Mouse (Mus musculus): ENCODE measurements around the gene Eftud2.

DNA sequence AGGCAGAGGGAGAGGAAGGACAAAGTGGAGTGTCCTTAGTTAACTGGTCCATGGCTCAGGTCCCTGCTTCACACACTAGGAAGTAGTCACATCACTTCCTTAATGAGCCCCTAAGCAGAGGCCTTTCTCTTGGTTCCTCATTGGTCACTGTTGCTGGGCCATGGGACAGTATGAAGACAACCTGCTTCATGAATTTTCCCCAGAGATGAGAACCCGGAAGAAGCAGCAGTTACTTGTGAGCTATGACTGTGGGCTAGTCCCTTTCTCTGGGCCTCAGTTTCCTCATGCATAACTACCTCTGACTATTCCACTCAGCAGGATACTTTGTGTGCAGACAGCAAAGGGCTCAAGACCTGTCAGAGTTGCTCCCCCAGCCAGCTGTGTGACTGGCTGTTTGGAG, 43.4 kb downstream of the Eftud2 start:
- TF ChIP-seq CTCF (IDR thresholded peaks at IDR 0.05; ENCODE audit: low read depth): no peak
- TF ChIP-seq EP300 (IDR thresholded peaks at IDR 0.05; ENCODE audit: low read depth): no peak

All from heart, postnatal 0 days (tissue).